Mouse (Mus musculus): ENCODE results near the gene Acer3. TPM values are rescaled to one million over a fixed set of nuclear protein-coding genes. Genes with fewer than 3 reads are reported as not detected.

Gene Acer3
- polyA plus RNA-seq, 1 experiment from 2014 or later: 35.2 TPM

DNA sequence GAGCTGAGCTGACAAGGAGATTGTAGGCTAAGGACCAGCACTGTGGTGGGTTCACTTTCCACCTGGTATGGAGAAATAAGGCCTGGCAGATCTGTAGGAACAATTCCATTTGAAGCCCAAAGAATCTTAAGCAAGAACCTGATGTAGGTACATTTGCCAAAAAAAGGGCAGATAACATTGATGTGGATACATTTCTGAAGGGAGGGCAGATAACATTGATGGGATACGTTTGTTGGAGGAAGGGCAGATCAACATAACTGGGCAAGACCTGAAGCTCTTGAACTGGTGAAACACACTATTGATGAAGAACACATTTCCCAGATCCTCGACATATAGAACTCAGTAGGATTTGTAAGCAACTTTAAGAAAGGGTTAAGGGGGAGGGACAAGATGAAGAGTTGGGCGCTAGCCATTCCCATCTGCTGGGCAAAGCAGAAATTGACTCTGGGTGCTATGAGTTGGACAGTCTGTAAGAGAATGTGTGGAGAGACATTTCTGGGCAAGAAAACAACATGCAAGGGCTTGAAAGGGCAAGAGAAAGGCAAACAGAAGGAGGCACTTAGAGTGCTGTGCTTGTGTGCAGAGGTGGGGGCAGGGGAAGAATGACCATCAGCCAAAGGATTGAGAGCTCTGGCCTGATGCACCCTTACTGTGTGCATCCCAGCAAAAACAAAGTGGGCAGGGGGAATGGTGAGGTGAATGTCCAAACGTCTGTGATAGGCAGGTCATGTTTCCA is 8.7 kb downstream of the Acer3 start:
- Histone ChIP-seq H3K4me3 (ENCODE audit: low read depth, low read length) (no peak overlapping the region), H3K4me2 (no peak overlapping the region), H3K4me1 (replicated peaks; ENCODE audit: control insufficient read depth, insufficient read depth, low read length) (peaks cover 10% of the 10 kb centered on the region; the same call in 1 of the 2 replicates), H3K27ac (ENCODE audit: low read depth, low read length) (no peak overlapping the region), H3K9ac (ENCODE audit: low read depth, low read length) (no peak overlapping the region), H3K27me3 (replicated peaks; ENCODE audit: control insufficient read depth, insufficient read depth, low read length) (no peaks in the 10 kb centered on the region), H3K9me3 (ENCODE audit: control insufficient read depth, low read length) (no peaks in the 10 kb centered on the region), H3K36me3 (ENCODE audit: control insufficient read depth, insufficient read depth, low read length) (no peaks in the 10 kb centered on the region)
- 62% methylated on average over 4 of the region's 4 CpGs for WGBS
- ATAC-seq (replicated peaks; ENCODE audit: low FRiP score) (no peak), DNase-seq (ENCODE audit: low spot score) (no peak)

DNA sequence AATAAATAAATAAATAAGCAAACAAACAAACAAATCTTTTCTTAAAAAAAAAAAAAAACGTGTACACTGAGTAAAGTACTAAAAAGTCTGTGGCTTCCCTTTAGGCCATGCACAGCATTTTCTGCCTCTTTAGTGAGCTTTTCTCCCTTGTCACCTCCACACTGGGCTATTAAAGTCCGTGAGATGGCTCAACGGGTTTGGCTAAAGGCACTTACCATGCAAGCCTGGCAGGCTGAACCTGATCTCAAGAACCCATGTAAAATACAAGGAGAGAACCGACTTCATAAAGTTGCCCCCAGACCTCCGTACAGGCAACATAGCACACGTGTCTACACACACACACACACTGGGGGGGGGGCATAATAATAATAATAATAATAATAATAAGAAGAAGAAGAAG is 10.7 kb downstream of the Acer3 start:
- Histone ChIP-seq H3K9ac (ENCODE audit: low read depth, low read length) (no peak overlapping the region), H3K27me3 (replicated peaks; ENCODE audit: control insufficient read depth, insufficient read depth, low read length) (no peaks in the 10 kb centered on the region), H3K4me3 (ENCODE audit: low read depth, low read length) (0 out of 2 replicates have a peak overlapping the region, but pooled peaks have one; percentile 87), H3K4me1 (replicated peaks; ENCODE audit: control insufficient read depth, insufficient read depth, low read length) (peaks cover 11% of the 10 kb centered on the region; the same call in 1 of the 2 replicates), H3K27ac (ENCODE audit: low read depth, low read length) (no peak overlapping the region), H3K36me3 (ENCODE audit: control insufficient read depth, insufficient read depth, low read length) (no peaks in the 10 kb centered on the region), H3K4me2 (no peak overlapping the region), H3K9me3 (ENCODE audit: control insufficient read depth, low read length) (no peaks in the 10 kb centered on the region)
- ATAC-seq (replicated peaks; ENCODE audit: low FRiP score) (no peak), DNase-seq (ENCODE audit: low spot score) (no peak)
- 69% methylated on average over 6 of the region's 6 CpGs for WGBS

DNA sequence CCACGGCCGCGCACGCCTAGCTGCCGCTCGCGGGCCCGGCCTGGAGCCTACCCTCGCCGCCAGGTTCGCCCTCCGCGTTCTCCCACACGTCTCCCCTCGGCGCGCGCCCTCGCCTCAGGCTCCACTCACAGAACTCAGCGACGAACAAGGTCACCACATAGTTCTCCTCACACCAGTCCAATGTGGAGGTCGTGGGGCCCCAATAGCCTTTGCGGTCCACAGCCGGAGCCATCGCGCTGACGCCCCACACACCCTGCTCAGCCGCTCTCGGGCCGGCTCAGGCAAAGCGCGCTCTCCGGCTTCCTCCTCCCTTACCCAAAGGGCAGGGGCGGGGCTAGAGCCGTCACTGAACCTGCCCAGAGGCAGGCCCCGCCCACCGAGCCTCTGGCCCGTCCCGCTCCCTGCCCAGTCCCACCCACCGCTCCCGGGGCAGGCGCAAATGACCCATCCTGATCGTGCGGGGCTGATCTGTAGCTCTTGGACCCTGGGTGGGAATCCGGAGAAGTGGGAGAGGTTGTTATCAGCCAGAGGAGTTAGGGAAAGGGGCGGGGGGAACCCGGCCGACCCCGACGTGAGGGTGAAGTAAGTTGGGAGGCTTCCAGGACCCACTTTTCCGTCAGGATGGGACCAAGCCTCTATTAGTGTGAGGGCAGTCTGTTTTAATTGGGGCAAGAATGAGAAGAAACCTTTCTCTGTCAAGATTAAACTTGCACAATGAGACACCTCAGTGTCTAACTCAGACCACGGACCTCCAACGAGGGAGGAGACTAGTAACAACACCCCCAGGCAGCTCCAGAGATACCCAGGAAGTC is 11.6 kb downstream of the Acer3 start:
- under 1% methylated on average over 53 of the region's 53 CpGs for whole genome bisulfite sequencing
- DNase-seq (ENCODE audit: low spot score): peak; percentile 95
- Histone ChIP-seq H3K36me3 (ENCODE audit: control insufficient read depth, insufficient read depth, low read length) (no peaks in the 10 kb centered on the region), H3K4me2 (peak overlapping the region; percentile 80), H3K9me3 (ENCODE audit: control insufficient read depth, low read length) (no peaks in the 10 kb centered on the region), H3K27me3 (replicated peaks; ENCODE audit: control insufficient read depth, insufficient read depth, low read length) (no peaks in the 10 kb centered on the region), H3K9ac (ENCODE audit: low read depth, low read length) (peak overlapping the region; percentile 87), H3K27ac (ENCODE audit: low read depth, low read length) (peak overlapping the region; percentile 38), H3K4me1 (replicated peaks; ENCODE audit: control insufficient read depth, insufficient read depth, low read length) (peaks cover 11% of the 10 kb centered on the region; the same call in 1 of the 2 replicates), H3K4me3 (ENCODE audit: low read depth, low read length) (peak overlapping the region; percentile 87)
- peak; percentile 99 for ATAC-seq (replicated peaks; ENCODE audit: low FRiP score)

DNA sequence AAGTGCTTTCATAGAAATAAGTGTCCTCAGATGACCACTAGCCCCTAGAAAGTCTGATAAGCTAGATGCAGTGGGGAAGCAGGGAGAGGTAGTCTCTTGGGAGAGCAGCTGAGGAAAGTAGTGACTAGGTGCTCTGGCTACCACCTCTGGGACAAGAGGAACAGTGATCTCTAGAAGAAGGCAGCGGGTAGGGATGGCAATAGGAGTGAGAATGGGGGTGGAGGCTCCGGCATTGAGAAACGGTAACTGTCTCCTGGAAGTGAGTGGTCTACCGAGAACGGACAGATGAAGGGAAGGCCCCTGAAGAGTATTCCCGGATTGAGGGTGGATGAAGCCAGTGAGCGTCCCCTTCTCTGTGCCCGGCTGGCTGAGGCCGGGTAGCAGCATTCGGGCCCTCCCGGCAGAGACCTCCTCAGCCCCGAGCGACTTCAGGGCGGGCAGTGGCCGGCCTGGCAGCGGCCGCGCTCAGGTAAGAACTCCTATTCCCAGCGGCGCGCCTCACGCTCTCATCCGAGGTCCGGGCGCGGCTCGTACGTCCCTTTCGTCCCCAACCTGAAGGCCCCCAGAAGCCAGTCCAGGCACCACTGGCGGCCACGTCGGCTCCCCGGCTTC is 12.3 kb downstream of the Acer3 start:
- Histone ChIP-seq H3K9me3 (ENCODE audit: control insufficient read depth, low read length) (no peaks in the 10 kb centered on the region), H3K4me3 (ENCODE audit: low read depth, low read length) (peak overlapping the region; percentile 87), H3K4me2 (peak overlapping the region; percentile 80), H3K4me1 (replicated peaks; ENCODE audit: control insufficient read depth, insufficient read depth, low read length) (peaks cover 11% of the 10 kb centered on the region; the same call in 1 of the 2 replicates), H3K9ac (ENCODE audit: low read depth, low read length) (peak overlapping the region; percentile 87), H3K36me3 (ENCODE audit: control insufficient read depth, insufficient read depth, low read length) (no peaks in the 10 kb centered on the region), H3K27me3 (replicated peaks; ENCODE audit: control insufficient read depth, insufficient read depth, low read length) (no peaks in the 10 kb centered on the region), H3K27ac (ENCODE audit: low read depth, low read length) (peak overlapping the region; percentile 38)
- peak; percentile 68 for ATAC-seq (replicated peaks; ENCODE audit: low FRiP score)
- DNase-seq (ENCODE audit: low spot score): no peak
- under 1% methylated on average over 33 of the region's 33 CpGs for WGBS

DNA sequence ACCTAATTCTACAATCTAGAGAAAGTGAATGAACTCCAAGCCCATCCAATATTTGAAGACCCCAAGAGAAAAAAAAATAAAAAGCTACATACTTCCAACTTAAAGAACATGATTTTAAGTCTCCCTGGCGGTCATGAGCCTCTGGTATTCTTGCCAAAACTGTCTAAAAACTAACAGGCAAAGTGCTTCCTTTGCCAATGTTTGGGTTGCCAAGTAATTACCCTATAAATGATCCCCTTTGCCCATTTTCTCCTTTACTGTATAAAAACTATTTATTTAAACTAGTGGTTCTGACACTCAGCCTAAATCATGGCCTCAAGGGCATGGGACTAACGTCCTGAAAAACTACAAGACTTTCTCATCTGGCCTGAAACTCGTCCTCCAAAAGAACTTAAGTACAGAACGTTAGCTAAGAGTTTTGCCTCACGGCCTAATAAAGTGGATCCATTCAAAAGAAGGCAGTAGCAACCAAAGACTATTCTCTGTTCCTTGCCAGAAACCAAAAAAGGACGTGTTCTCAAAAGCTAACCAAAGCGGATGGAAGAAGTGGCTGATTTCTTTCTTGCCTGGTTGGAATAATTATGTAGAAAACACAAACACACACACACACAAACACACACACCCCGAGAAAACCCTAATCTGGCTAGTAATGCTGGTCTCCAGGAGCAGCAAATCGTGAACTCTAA is 12.9 kb downstream of the Acer3 start:
- 45% methylated on average over 9 of the region's 9 CpGs for WGBS
- Histone ChIP-seq H3K9me3 (ENCODE audit: control insufficient read depth, low read length) (no peaks in the 10 kb centered on the region), H3K4me1 (replicated peaks; ENCODE audit: control insufficient read depth, insufficient read depth, low read length) (peaks cover 11% of the 10 kb centered on the region; the same call in 1 of the 2 replicates), H3K4me2 (peak overlapping the region; percentile 80), H3K4me3 (ENCODE audit: low read depth, low read length) (peak overlapping the region; percentile 87), H3K36me3 (ENCODE audit: control insufficient read depth, insufficient read depth, low read length) (no peaks in the 10 kb centered on the region), H3K27me3 (replicated peaks; ENCODE audit: control insufficient read depth, insufficient read depth, low read length) (no peaks in the 10 kb centered on the region), H3K9ac (ENCODE audit: low read depth, low read length) (peak overlapping the region; percentile 87), H3K27ac (ENCODE audit: low read depth, low read length) (no peak overlapping the region)
- DNase-seq (ENCODE audit: low spot score) (no peak), ATAC-seq (replicated peaks; ENCODE audit: low FRiP score) (no peak)

DNA sequence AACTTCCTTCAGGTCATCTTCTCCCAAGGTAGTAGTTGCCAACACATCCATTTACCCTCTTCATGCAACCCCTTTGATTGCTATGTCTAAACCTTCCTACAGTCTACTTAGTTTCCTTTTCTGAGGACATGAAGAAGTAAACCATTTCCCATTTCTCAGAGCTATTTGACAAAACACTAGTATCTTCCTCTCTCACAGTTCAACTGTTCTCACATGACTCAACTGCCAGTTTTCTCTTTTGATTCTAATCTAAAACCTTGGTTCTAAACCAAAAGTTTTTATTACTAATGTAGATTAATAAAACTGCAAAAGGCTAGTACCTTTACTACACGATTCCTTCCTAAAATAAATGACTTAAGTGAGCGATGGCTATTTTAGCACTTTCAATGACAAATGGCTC is 13.6 kb downstream of the Acer3 start:
- no peak for DNase-seq (ENCODE audit: low spot score)
- no peaks in the 10 kb centered on the region for H3K27me3 ChIP-seq (replicated peaks; ENCODE audit: control insufficient read depth, insufficient read depth, low read length)
- H3K27ac ChIP-seq (ENCODE audit: low read depth, low read length): no peak overlapping the region
- peak overlapping the region; percentile 80 for H3K4me2 ChIP-seq
- 80% methylated on average over 2 of the region's 2 CpGs for WGBS
- H3K36me3 ChIP-seq (ENCODE audit: control insufficient read depth, insufficient read depth, low read length): no peaks in the 10 kb centered on the region
- ATAC-seq (replicated peaks; ENCODE audit: low FRiP score): no peak
- H3K4me3 ChIP-seq (ENCODE audit: low read depth, low read length): no peak overlapping the region
- peaks cover 11% of the 10 kb centered on the region; the same call in 1 of the 2 replicates for H3K4me1 ChIP-seq (replicated peaks; ENCODE audit: control insufficient read depth, insufficient read depth, low read length)
- H3K9me3 ChIP-seq (ENCODE audit: control insufficient read depth, low read length): no peaks in the 10 kb centered on the region
- H3K9ac ChIP-seq (ENCODE audit: low read depth, low read length): no peak overlapping the region

DNA sequence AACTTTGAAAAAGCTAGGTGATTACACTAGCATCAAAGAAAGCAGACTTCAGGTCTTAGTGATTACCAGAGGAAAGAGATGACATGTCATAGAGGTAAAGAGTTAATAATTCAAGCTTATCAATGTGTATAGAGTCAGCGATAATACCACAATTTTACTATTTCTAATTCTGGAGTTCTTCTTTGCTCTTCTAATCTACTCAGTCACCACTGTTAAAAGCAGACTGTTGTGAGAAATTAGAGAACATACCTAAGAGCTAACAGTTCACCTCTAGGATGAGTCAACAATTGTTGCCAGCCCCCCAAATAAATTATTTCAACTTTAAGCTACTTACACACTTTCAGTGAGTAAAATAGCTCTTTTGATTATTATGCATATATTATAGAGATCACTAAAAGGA is 28.1 kb downstream of the Acer3 start:
- no peak overlapping the region for H3K4me2 ChIP-seq
- no peak overlapping the region for H3K4me3 ChIP-seq (ENCODE audit: low read depth, low read length)
- 82% methylated on average over 1 of the region's 1 CpGs for WGBS
- H3K9me3 ChIP-seq (ENCODE audit: control insufficient read depth, low read length): no peaks in the 10 kb centered on the region
- no peaks in the 10 kb centered on the region; the same call in 1 of the 2 replicates for H3K4me1 ChIP-seq (replicated peaks; ENCODE audit: control insufficient read depth, insufficient read depth, low read length)
- DNase-seq (ENCODE audit: low spot score) (no peak), ATAC-seq (replicated peaks; ENCODE audit: low FRiP score) (no peak)
- no peaks in the 10 kb centered on the region for H3K36me3 ChIP-seq (ENCODE audit: control insufficient read depth, insufficient read depth, low read length)
- no peak overlapping the region for H3K27ac ChIP-seq (ENCODE audit: low read depth, low read length)
- no peaks in the 10 kb centered on the region for H3K27me3 ChIP-seq (replicated peaks; ENCODE audit: control insufficient read depth, insufficient read depth, low read length)
- H3K9ac ChIP-seq (ENCODE audit: low read depth, low read length): no peak overlapping the region

DNA sequence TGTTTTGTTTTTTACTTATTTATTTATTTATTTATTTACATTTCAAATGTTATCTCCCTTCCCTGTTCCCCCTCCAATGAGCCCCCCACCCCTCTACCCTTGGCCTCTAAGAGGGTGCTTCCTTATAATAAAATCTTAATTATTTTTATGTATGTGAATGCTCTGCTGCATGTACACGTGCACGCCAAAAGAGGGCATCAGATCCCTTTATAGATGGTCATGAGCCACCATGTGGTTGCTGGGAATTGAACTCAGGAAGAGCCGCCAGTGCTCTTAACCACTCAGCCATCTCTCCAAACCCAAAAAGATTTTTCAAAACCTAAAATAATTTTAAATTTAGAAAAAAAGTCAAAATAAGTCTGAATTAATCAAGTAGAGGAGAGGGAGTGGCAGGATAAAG is 31.4 kb downstream of the Acer3 start:
- Histone ChIP-seq H3K9ac (ENCODE audit: low read depth, low read length) (no peak overlapping the region), H3K27me3 (replicated peaks; ENCODE audit: control insufficient read depth, insufficient read depth, low read length) (no peaks in the 10 kb centered on the region), H3K4me3 (ENCODE audit: low read depth, low read length) (no peak overlapping the region), H3K4me1 (replicated peaks; ENCODE audit: control insufficient read depth, insufficient read depth, low read length) (no peaks in the 10 kb centered on the region; the same call in 1 of the 2 replicates), H3K27ac (ENCODE audit: low read depth, low read length) (no peak overlapping the region), H3K36me3 (ENCODE audit: control insufficient read depth, insufficient read depth, low read length) (no peaks in the 10 kb centered on the region), H3K4me2 (no peak overlapping the region), H3K9me3 (ENCODE audit: control insufficient read depth, low read length) (no peaks in the 10 kb centered on the region)
- ATAC-seq (replicated peaks; ENCODE audit: low FRiP score) (no peak), DNase-seq (ENCODE audit: low spot score) (no peak)
- 23% methylated on average over 3 of the region's 3 CpGs for WGBS
